Mouse (Mus musculus) MEL-GATA-1-ER (cell line): ENCODE results near the gene Mnat1.
A peak's percentile ranks its signal among the peaks of the same experiment; 100 is the strongest.
"Not testable (repeated sequence)": the region's sequence is repeated elsewhere in the genome, so short reads cannot be mapped to it uniquely, and the experiment has no call there.

Source experiments
- DNase-seq: peaks from one replicate; pipeline ENCODE4 v3.0.0-alpha.2; 2012; ENCODE audit warnings: low read depth; ENCODE audit errors: extremely low read depth

The Mnat1 gene

GRCm38 (mm10) chr12:73123093-73124041, at the start of gene Mnat1:
Gene Mnat1 (plus strand): TSS chr12:73123717.
- peak; percentile 79 for DNase-seq

GRCm38 (mm10) chr12:73081828-73082227, 41.7 kb upstream of the Mnat1 start:
- not testable (repeated sequence) for DNase-seq

GRCm38 (mm10) chr12:73083773-73084172, 39.7 kb upstream of the Mnat1 start:
- no peak for DNase-seq

- DNase-seq: no peak
Measured at GRCm38 (mm10) chr12:73085739-73086630, 37.5 kb upstream of the Mnat1 start.

- no peak for DNase-seq
Measured at GRCm38 (mm10) chr12:73087086-73087485, 36.4 kb upstream of the Mnat1 start.

GRCm38 (mm10) chr12:73088500-73088899, 35.0 kb upstream of the Mnat1 start:
- no peak for DNase-seq

GRCm38 (mm10) chr12:73088911-73089310, 34.6 kb upstream of the Mnat1 start:
- peak; percentile 55 for DNase-seq

- DNase-seq: no peak
Measured at GRCm38 (mm10) chr12:73090672-73091335, 32.7 kb upstream of the Mnat1 start.

GRCm38 (mm10) chr12:73094189-73094588, 29.3 kb upstream of the Mnat1 start:
- no peak for DNase-seq

- no peak for DNase-seq
Measured at GRCm38 (mm10) chr12:73094605-73095004, 28.9 kb upstream of the Mnat1 start.

- DNase-seq: not testable (repeated sequence)
Measured at GRCm38 (mm10) chr12:73096177-73096576, 27.3 kb upstream of the Mnat1 start.

- DNase-seq: no peak
Measured at GRCm38 (mm10) chr12:73098593-73098992, 24.9 kb upstream of the Mnat1 start.

- DNase-seq: no peak
Measured at GRCm38 (mm10) chr12:73103713-73104112, 19.8 kb upstream of the Mnat1 start.

- DNase-seq: no peak
Measured at GRCm38 (mm10) chr12:73107821-73108220, 15.7 kb upstream of the Mnat1 start.

- DNase-seq: no peak
Measured at GRCm38 (mm10) chr12:73110431-73111111, 12.9 kb upstream of the Mnat1 start.

- no peak for DNase-seq
Measured at GRCm38 (mm10) chr12:73111561-73112325, 11.8 kb upstream of the Mnat1 start.

- no peak for DNase-seq
Measured at GRCm38 (mm10) chr12:73112326-73113087, 11.0 kb upstream of the Mnat1 start.

GRCm38 (mm10) chr12:73113196-73113595, 10.3 kb upstream of the Mnat1 start, which contains the start of gene Six4:
Gene Six4 (minus strand): TSS chr12:73113456.
- DNase-seq: no peak

- no peak for DNase-seq
Measured at GRCm38 (mm10) chr12:73125250-73125649, 1.7 kb downstream of the Mnat1 start.
